Mouse (Mus musculus) heart, postnatal 14 days (tissue): Measurements from ENCODE around the gene Ces3b. TPM values are rescaled to one million over a fixed set of nuclear protein-coding genes. Genes with fewer than 3 reads are reported as not detected.
A peak's percentile ranks its signal among the peaks of the same experiment; 100 is the strongest.

Source experiments
- DNase-seq, 2 experiments: peaks; one replicate each; pipeline ENCODE4 v3.0.0; 2021 to 2022
- intact Hi-C: fragments of 180-260 bp; cut with DNase I; formaldehyde crosslinking; loops from one replicate; pipeline ENCODE4 v1.15.1; 2025
- total RNA-seq, 2 experiments: library from RNA; stranded (reverse); gene quantifications; 2 replicates each; pipeline ENCODE4 v1.2.3; 2021

Gene Ces3b
- total RNA-seq, 2 experiments from 2014 or later = not detected

DNA sequence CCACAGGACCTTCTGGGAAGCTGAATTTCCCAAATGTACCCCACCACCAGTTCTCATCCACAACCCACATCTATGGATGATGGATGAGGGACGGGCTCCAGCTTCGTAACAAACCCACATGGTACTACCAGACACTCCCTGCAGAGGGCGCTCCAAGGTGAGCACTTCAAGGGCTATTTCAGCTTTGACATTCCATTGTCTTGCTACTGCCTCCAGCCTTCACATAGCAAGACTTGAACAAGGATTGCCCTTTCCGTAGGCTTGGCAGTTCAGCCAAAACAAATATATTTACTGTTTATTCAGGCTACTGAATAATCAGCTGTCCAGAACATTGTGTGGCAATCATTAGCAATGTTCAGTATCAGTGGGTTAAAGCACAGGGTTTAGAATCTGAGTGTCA lies 54.9 kb downstream of the Ces3b start:
- intact Hi-C loops = loop anchor here (1.0 to 5.0 kb wide), 2 partner anchors 80 to 124 kb away; partner anchors contain the start of genes Fbxl8 and Tradd
- peak; percentile 77 to 85 for DNase-seq

DNA sequence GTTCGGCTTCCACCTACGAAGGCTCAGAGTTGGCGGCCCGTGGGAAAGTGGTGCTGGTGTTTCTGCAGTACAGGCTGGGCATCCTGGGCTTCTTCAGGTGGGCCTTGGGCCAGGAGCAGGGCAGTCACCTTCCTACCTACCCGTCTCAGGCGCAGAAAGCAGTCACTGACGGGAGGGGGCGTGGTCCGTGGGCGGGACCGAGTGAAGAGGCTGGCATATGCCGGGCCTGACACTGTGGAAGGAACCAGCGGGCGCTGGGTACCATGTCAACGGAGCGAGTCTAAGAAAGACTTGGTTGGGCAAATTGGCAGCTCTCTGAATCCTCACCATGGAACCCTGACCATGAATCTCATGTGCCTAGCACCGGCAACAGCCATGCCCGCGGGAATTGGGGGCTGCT lies 58.8 kb downstream of the Ces3b start:
- intact Hi-C loops = no loop called here
- DNase-seq = no peak

Other genes starting within 250 kb of the Ces3b start
- gene Ces2c, start 236.7 kb upstream of the Ces3b start, total RNA-seq = not detected
- 1 to 10 TPM; 1.0 TPM for gene Ces2e, start 157.5 kb upstream of the Ces3b start, total RNA-seq
- under 1 TPM in 1 of 2 experiments, not detected in 1; 0.12 TPM for gene Ces2f, start 136.4 kb upstream of the Ces3b start, total RNA-seq
- gene Ces2g, start 122.0 kb upstream of the Ces3b start, total RNA-seq = 1 to 10 TPM; 3.4 to 4.9 TPM
- gene Ces2h, start 82.9 kb upstream of the Ces3b start, total RNA-seq = not detected
- gene Ces3a, start 35.2 kb upstream of the Ces3b start, total RNA-seq = not detected
- not detected for gene Ces4a, start 48.0 kb downstream of the Ces3b start, total RNA-seq
- gene Cbfb, start 86.9 kb downstream of the Ces3b start, total RNA-seq = 10 to 100 TPM; 24.4 to 27.9 TPM
- 10 to 100 TPM; 16.7 to 22.0 TPM for gene D230025D16Rik, start 141.4 kb downstream of the Ces3b start, total RNA-seq
- 1 to 10 TPM; 5.1 to 5.6 TPM for gene B3gnt9, start 171.4 kb downstream of the Ces3b start, total RNA-seq
- gene Tradd, start 180.9 kb downstream of the Ces3b start, total RNA-seq = 1 to 10 TPM; 6.3 to 7.2 TPM
- gene Fbxl8, start 180.9 kb downstream of the Ces3b start, total RNA-seq = 1 to 10 TPM; 2.4 to 3.1 TPM
- gene Hsf4, start 186.0 kb downstream of the Ces3b start, total RNA-seq = under 1 TPM; 0.73 to 0.96 TPM
- 10 to 100 TPM; 17.9 to 19.0 TPM for gene Nol3, start 192.4 kb downstream of the Ces3b start, total RNA-seq
- 1 to 10 TPM; 1.5 to 3.2 TPM for gene 4931428F04Rik, start 206.1 kb downstream of the Ces3b start, total RNA-seq
- gene Exoc3l, start 212.3 kb downstream of the Ces3b start, total RNA-seq = 1 to 10 TPM; 8.5 to 8.6 TPM
- gene E2f4, start 213.9 kb downstream of the Ces3b start, total RNA-seq = 10 to 100 TPM; 21.9 to 24.8 TPM
- gene Elmo3, start 221.8 kb downstream of the Ces3b start, total RNA-seq = 1 to 10 TPM in 1 of 2 experiments, under 1 TPM in 1; 0.86 to 1.2 TPM
- gene Lrrc29, start 242.5 kb downstream of the Ces3b start, total RNA-seq = 1 to 10 TPM; 1.7 to 1.9 TPM
- gene Tmem208, start 242.6 kb downstream of the Ces3b start, total RNA-seq = 10 to 100 TPM; 23.3 to 29.6 TPM